Mouse (Mus musculus): Measurements from ENCODE around the gene Ssbp2.

The Ssbp2 gene

DNA sequence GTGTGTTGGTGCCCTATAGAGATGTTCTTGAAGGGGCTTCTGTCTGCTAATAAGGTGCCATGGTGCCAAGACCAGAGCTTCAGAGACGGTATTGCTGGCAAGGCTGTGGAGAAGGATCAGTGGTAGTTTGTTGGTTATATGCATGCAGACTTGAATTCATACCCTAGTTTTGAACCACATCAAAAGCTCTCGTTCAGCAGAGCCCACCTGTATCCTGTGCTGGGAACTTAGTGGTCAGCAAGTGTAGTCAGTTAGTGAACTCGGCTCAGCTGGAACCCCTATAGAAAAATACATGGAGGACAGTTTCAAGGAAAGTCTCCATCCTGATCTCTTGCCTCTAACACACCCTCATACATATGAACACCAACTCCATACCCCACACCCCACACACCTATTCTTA lies 69.7 kb downstream of the Ssbp2 start:
- no peak for DNase-seq (ENCODE audit: low read depth)

DNA sequence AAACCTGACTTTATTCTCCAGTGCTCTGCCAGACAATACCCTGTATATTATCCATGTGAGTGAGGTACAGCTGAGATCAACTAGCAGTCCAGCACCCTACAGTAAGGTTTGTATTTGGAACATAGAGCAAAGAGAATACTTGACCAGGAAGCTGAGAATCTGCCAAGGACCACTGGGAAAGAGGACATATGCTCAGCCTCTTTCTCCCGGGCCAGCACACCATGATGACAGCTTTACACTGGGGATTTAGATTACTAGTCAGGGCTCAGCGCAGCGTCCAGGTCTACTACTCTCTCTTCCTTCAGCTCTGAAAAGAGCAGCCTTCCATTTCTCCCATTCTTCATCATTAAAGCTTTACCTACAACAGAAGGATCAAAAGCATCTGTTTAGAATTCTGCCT lies 76.6 kb downstream of the Ssbp2 start:
- no peak for DNase-seq (ENCODE audit: low read depth)

- DNase-seq (ENCODE audit: low read depth) = no peak
Observed at GRCm38 (mm10) chr13:91540145-91541068, 80.3 kb downstream of the Ssbp2 start.

GRCm38 (mm10) chr13:91541069-91541429 lies 81.0 kb downstream of the Ssbp2 start:
- DNase-seq (ENCODE audit: low read depth) = no peak

- no peak for DNase-seq (ENCODE audit: low read depth)
Observed at GRCm38 (mm10) chr13:91543555-91543954, 83.5 kb downstream of the Ssbp2 start.

DNA sequence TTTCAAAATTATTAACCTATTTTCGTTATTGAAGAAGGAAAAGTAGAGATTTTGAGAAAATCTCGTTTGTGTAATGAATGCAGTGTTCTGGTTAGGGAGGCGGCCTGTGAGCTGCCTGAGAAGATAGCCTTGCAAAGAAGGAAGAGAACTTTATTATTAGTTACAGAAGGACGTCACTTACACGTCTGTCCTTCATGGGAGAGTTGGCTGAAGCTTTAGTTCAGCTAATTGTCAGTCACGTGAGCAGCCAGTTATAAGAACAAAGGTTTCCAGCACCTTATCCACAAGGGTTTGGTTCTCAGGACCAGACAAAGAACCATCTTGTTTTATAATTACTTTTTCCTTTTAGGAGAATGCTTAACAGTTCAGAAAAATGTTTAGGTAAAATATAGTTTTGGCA lies 104.0 kb downstream of the Ssbp2 start:
- DNase-seq (ENCODE audit: low read depth) = no peak

GRCm38 (mm10) chr13:91564755-91565154 lies 104.7 kb downstream of the Ssbp2 start:
- no peak for DNase-seq (ENCODE audit: low read depth)

GRCm38 (mm10) chr13:91581504-91581903 lies 121.4 kb downstream of the Ssbp2 start:
- DNase-seq (ENCODE audit: low read depth) = no peak

DNA sequence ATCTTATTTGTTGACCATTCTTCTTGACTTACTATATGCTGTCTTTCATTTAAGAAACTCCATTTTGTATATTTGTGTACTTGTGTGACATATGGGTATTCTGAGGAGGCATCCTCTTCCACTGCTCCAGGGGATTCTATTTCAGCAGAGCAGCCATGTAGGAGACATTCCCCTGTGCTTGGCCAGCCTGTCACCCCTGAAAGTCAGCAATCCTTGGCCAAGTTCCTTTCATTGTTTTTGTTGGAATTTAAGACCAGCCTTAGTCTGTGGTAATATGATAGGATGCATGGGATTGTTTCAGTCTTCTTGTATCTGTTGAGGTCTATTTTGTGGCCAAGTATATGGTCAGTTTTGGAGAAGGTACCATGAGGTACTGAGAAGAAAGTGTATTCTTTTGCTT lies 122.1 kb downstream of the Ssbp2 start:
- no peak for DNase-seq (ENCODE audit: low read depth)

DNA sequence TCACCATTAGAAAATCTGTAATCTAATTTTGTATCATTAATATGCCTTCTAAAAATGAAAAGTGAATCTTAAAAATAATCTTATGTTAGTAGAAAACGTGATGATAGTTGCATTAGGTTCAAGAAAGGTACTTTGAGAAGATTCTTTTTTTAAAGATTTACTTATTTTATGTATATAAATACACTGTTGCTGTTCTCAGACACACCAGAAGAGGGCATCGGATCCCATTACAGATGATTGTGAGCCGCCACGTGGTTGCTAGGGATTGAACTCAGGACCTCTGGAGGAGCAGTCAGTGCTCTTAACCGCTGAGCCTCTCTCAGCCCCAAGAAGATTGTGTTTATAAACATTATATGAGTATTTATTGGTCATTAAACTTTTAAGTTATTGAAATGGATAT lies 126.3 kb downstream of the Ssbp2 start:
- DNase-seq (ENCODE audit: low read depth) = no peak

- no peak for DNase-seq (ENCODE audit: low read depth)
Observed at GRCm38 (mm10) chr13:91588475-91588874, 128.4 kb downstream of the Ssbp2 start.

- no peak for DNase-seq (ENCODE audit: low read depth)
Observed at GRCm38 (mm10) chr13:91591863-91592262, 131.8 kb downstream of the Ssbp2 start.

DNA sequence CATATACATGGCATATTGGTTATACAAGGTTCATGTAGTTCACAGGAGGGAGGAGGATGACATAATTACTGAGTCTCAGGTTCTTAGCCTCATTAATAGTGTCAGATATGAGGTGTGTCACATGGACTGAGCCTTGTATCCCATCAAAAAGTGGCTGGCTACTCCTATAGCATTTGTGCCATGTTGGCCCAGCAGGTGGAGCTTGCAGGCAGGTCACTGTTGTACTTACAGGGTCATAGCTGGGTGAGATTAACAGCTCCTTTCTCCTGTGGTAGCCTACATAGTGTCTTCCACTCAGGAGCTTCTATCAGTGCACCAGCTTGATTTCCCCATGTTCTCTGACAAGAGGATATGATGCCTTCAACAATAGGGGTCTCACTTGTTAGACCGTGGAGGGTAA lies 135.2 kb downstream of the Ssbp2 start:
- no peak for DNase-seq (ENCODE audit: low read depth)

DNA sequence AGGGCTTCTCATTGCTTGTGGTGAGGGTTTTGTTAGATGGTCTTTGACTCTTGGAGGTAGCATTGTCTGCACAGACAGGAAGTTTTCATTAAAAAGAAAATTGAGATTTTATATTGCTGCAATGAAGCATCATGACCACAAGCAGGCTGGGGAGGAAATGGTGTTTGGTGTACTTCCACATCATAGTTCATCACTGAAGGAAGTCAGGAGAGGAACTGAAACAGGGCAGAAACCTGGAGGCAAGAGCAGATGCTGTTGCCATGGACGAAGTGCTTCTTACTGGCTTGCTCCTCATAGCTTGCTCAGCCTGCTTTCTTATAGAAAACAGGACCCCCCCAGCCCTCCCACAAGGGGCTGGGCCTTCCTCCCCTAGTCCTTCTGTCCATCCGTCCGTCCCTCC lies 139.5 kb downstream of the Ssbp2 start:
- no peak for DNase-seq (ENCODE audit: low read depth)

GRCm38 (mm10) chr13:91605043-91605840 lies 145.2 kb downstream of the Ssbp2 start:
- DNase-seq (ENCODE audit: low read depth) = no peak

DNA sequence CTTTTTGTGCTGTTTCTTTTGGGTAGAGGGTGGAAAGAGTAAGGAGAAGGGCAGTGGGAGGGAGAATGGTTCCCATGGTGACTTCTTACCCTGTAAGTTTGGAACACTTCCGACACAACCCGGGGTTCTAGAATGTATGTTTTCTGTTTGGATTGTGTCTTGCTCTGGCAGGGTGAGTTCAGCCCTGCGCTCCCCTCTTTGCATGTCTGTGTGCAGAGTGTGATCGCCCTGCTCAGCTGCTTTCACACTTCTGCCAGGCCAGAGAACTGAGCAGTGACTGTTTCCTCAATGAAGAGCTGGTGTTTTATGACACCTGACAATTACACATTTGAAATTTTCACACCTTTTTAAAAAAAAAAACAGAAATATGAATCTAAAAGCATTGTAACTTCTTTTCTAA lies 150.5 kb downstream of the Ssbp2 start:
- DNase-seq (ENCODE audit: low read depth) = no peak

DNA sequence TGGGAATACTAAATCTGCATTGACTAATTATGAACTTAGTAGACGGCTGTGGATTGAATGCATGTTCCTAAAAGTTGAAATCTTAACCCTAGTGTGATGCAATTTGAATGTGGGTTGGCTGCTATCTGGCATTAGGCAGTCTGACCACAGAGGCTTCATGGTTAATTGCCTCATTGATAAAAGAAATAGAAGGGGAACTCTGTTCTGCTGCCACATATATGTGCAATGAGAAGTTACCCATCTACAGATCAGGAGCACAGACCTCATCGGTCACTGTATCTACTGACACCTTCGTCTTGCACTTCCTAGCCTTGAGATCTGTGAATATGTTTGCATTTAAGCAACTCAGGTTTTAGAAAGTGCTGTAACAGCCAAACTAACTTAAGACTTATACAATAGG lies 151.8 kb downstream of the Ssbp2 start:
- no peak for DNase-seq (ENCODE audit: low read depth)

DNA sequence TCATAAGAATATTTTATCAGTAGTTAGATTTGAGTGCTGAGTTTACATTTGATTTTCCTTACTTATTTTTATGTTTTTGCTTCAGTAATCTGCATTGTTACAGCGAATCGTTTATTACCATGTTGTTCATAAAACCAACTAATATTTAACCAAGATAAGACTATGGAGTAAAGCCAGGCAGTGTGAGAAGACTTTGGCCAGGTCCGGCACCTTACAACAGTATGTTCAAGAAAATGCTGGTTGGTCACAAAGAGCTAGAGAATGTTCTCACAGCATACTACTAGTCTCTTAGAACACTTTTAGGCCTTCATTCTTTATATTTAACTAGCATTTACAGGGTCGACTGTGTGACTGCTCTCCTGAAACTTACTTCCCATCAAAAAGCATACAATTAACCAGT lies 152.5 kb downstream of the Ssbp2 start:
- DNase-seq (ENCODE audit: low read depth) = no peak

DNA sequence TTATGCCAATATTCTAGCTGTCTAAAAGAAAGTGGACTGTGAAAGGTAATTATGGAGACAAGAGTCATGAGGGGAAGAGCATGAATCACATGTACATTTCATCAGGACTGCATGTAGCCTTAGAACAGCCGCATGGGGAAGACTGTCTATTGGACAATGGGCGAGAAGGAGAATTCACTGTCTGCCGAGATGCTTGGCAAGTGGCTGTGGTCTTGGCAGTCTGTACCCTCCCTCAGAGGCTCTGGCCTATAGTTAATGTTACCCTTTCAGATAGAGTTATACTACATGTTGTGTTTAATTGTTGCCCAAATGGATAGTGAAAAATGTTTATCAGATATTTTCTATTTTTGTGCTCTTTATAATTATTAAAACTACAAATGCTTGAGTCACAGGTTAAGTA lies 156.0 kb downstream of the Ssbp2 start:
- no peak for DNase-seq (ENCODE audit: low read depth)

DNA sequence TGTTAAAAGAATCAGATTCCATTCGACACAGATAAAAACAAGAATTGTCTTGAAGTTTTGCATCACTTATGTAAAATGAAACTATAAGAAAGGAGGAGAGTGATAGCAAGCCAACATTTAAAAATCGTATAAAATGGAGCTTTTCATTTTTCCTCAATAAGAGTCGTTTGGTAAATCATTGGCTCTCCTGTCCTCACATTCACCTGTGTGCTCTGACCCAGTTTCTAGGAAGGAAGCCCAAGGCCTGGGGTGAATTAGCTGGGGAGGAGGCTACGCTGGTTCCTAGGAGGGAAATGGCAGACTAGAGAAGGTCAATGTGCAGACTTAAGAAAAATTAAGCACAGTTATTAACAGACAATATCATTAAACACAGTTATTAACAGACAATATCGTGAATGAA lies 156.8 kb downstream of the Ssbp2 start:
- DNase-seq (ENCODE audit: low read depth) = no peak

- no peak for DNase-seq (ENCODE audit: low read depth)
Observed at GRCm38 (mm10) chr13:91619431-91619830, 159.3 kb downstream of the Ssbp2 start.

DNA sequence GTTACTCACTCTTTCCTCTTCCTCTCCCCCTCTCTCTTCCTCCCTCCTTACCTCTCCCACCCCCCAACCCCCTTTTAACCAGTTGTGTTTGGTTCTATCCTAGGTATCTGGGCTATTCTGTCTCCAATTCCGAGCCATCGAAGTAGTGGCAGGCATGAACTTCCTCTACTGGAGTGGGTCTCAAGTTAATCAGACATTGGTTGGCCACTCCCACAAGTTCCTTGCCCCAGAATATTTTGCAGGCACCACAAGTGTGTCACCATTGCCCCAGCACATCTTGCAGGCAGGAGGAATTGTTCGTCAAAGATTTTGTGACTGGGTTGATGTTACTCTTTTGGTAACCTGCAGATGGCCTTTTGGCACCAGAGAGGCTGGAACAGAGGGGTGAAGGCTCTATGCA lies 160.5 kb downstream of the Ssbp2 start:
- DNase-seq (ENCODE audit: low read depth) = no peak

DNA sequence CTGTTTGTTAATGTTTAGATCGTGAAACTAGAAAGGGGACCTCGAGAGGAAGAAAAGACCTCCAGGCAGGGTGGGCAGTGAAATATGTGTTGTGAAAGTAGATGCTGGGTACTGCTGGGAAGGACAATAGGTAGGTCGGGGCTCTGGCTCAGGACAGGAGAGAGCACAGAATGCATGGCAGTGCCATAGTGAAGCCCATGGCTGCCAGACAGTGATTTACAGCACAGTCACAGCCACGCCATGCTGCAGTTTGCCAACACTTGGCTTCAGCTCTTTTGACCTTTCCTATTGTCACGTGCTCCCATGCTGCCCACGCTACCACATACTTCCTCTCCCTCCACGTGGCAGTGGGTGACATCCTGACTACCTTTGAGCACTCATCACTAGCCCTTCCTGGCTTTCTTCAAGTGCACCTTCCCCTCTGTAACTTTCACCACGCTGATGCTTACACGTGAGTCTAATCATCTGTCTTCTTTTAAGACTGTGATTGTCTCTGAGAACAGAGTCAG lies 171.3 kb downstream of the Ssbp2 start:
- no peak for DNase-seq (ENCODE audit: low read depth)
